Comparison of ENCODE assay signal across 8 mouse cellular contexts in genomic region chr8:88244298-88244697, GRCm38 (mm10). TPM values are rescaled to one million over a fixed set of nuclear protein-coding genes. Genes with fewer than 3 reads are reported as not detected.
DNase-seq lines count a peak whose midpoint lies in the region; ATAC-seq and TF ChIP-seq lines count a peak whose summit lies in the region.

No protein-coding gene starts in this region.

- peaks cover 27% of the 10 kb centered on the region for H3K36me3 ChIP-seq in midbrain, embryonic 12.5 days
- H3K36me3 ChIP-seq in midbrain, embryonic 10.5 days, result peaks cover 53% of the 10 kb centered on the region
- peaks cover 3% of the 10 kb centered on the region; the same call in 1 of the 2 replicates for H3K36me3 ChIP-seq in hindbrain, postnatal 0 days (ENCODE audit: insufficient read depth, low read length)
- 0 out of 2 replicates have a peak, but pooled peaks cover 5% of the 10 kb centered on the region for H3K36me3 ChIP-seq in limb, embryonic 11.5 days (ENCODE audit: control insufficient read depth, insufficient read depth, low read length)

- no peak overlapping the region for H3K4me2 ChIP-seq in midbrain, embryonic 12.5 days (replicated peaks)
- H3K4me2 ChIP-seq in hindbrain, postnatal 0 days (ENCODE audit: low read depth, low read length), result no peak overlapping the region
- no peak overlapping the region for H3K4me2 ChIP-seq in limb, embryonic 11.5 days (ENCODE audit: low read depth, severe bottlenecking)

- H3K4me3 ChIP-seq in midbrain, embryonic 12.5 days, result no peak overlapping the region
- H3K4me3 ChIP-seq in midbrain, embryonic 10.5 days, result no peak overlapping the region
- H3K4me3 ChIP-seq in hindbrain, postnatal 0 days (ENCODE audit: low read length), result no peak overlapping the region
- H3K4me3 ChIP-seq in limb, embryonic 11.5 days (ENCODE audit: low read depth, low read length), result no peak overlapping the region

- no peak overlapping the region for H3K9ac ChIP-seq in midbrain, embryonic 12.5 days (replicated peaks)
- no peak overlapping the region for H3K9ac ChIP-seq in hindbrain, postnatal 0 days (replicated peaks; ENCODE audit: low read length)
- no peak overlapping the region for H3K9ac ChIP-seq in limb, embryonic 11.5 days (ENCODE audit: low read length)

- no peak overlapping the region for H3K27ac ChIP-seq in midbrain, embryonic 12.5 days (replicated peaks)
- H3K27ac ChIP-seq in midbrain, embryonic 10.5 days (replicated peaks), result no peak overlapping the region
- H3K27ac ChIP-seq in hindbrain, postnatal 0 days, result no peak overlapping the region
- H3K27ac ChIP-seq in limb, embryonic 11.5 days (replicated peaks; ENCODE audit: low read depth, low read length), result no peak overlapping the region

- H3K4me1 ChIP-seq in midbrain, embryonic 12.5 days, result no peaks in the 10 kb centered on the region
- H3K4me1 ChIP-seq in midbrain, embryonic 10.5 days, result no peaks in the 10 kb centered on the region
- no peaks in the 10 kb centered on the region for H3K4me1 ChIP-seq in hindbrain, postnatal 0 days (ENCODE audit: insufficient read depth, low read length)
- H3K4me1 ChIP-seq in limb, embryonic 11.5 days (ENCODE audit: control insufficient read depth, insufficient read depth, low read length), result no peaks in the 10 kb centered on the region

- no peaks in the 10 kb centered on the region for H3K27me3 ChIP-seq in midbrain, embryonic 12.5 days
- no peaks in the 10 kb centered on the region for H3K27me3 ChIP-seq in midbrain, embryonic 10.5 days (ENCODE audit: low read depth, poor library complexity, severe bottlenecking)
- no peaks in the 10 kb centered on the region for H3K27me3 ChIP-seq in hindbrain, postnatal 0 days (ENCODE audit: insufficient read depth, low read length)
- no peaks in the 10 kb centered on the region for H3K27me3 ChIP-seq in limb, embryonic 11.5 days (ENCODE audit: control insufficient read depth, insufficient read depth, low read length)

- ATAC-seq in midbrain, embryonic 12.5 days (ENCODE audit: low FRiP score, low read depth), result 0 out of 2 replicates have a peak, but pooled peaks have one; percentile 49
- peak; percentile 91 for ATAC-seq in activated CD4-positive, CD25-positive, alpha-beta regulatory T cell, adult 4 months
- ATAC-seq in common myeloid progenitor, adult 5-6 weeks (replicated peaks; ENCODE audit: low read depth, poor library complexity, severe bottlenecking), result peak; percentile 96
- peak; percentile 82 for ATAC-seq in hindbrain, postnatal 0 days
- no peak for ATAC-seq in limb, embryonic 11.5 days (ENCODE audit: insufficient number of reproducible peaks, low FRiP score, low TSS enrichment, low read depth)
- ATAC-seq in monocyte, adult 5-6 weeks (replicated peaks; ENCODE audit: insufficient number of reproducible peaks, low FRiP score, low TSS enrichment, poor library complexity, severe bottlenecking), result peak; percentile 91

- WGBS in midbrain, embryonic 12.5 days, result 81% methylated on average over 4 of the region's 4 CpGs
- 67% methylated on average over 4 of the region's 4 CpGs for WGBS in midbrain, embryonic 10.5 days
- WGBS in hindbrain, postnatal 0 days, result 87% methylated on average over 4 of the region's 4 CpGs
- 71% methylated on average over 4 of the region's 4 CpGs for WGBS in limb, embryonic 11.5 days

- DNase-seq in midbrain, embryonic 10.5 days (ENCODE audit: low spot score), result no peak
- DNase-seq in hindbrain, postnatal 0 days (ENCODE audit: low spot score), result peak; percentile 69
- peak; percentile 62 for DNase-seq in limb, embryonic 11.5 days (ENCODE audit: low spot score)
- DNase-seq in thymus, postnatal 0 days (ENCODE audit: low spot score), result peak; percentile 72

- peak; percentile 84 for TF ChIP-seq CTCF in hindbrain, postnatal 0 days (IDR thresholded peaks at IDR 0.05; ENCODE audit: low read depth)

- no peaks in the 10 kb centered on the region for H3K9me3 ChIP-seq in midbrain, embryonic 12.5 days
- no peaks in the 10 kb centered on the region for H3K9me3 ChIP-seq in midbrain, embryonic 10.5 days (replicated peaks)
- H3K9me3 ChIP-seq in hindbrain, postnatal 0 days (ENCODE audit: low read length), result no peaks in the 10 kb centered on the region
- H3K9me3 ChIP-seq in limb, embryonic 11.5 days (ENCODE audit: control insufficient read depth, low read length), result no peaks in the 10 kb centered on the region

RNA-seq across cellular contexts. Expression of gene Adcy7, which starts 27.9 kb away (rescaled TPM):
- polyA plus RNA-seq in midbrain, embryonic 12.5 days (2016; fragmentation: Nextera tagmentation; extraction: Ambion mirVana), result 2.5 and 2.9 TPM in 2 replicates
- polyA plus RNA-seq in midbrain, embryonic 10.5 days (2016; fragmentation: Nextera tagmentation; extraction: Ambion mirVana), result 2.2 and 3.2 TPM in 2 replicates
- 10 to 100 TPM; 71.1 to 90.3 TPM for polyA plus RNA-seq in activated CD4-positive, CD25-positive, alpha-beta regulatory T cell, adult 4 months (2017; shearing (Covaris generic))
- total RNA-seq in common myeloid progenitor, adult 5-6 weeks (2017), result 41.1 and 46.5 TPM in 2 replicates
- 21.2 and 23.2 TPM in 2 replicates for total RNA-seq in hindbrain, postnatal 0 days (2014; rRNA removed)
- 7.6 and 8.6 TPM in 2 replicates for polyA plus RNA-seq in hindbrain, postnatal 0 days (2015; fragmentation: Nextera tagmentation; extraction: Ambion mirVana)
- 1.8 and 2.3 TPM in 2 replicates for polyA plus RNA-seq in limb, embryonic 11.5 days (2014; fragmentation: Nextera tagmentation; extraction: Ambion mirVana)
- total RNA-seq in monocyte, adult 5-6 weeks (2017), result 154 to 221 TPM (median 156 TPM) in 3 replicates
- 16.2 and 21.1 TPM in 2 replicates for polyA plus RNA-seq in thymus, postnatal 0 days (2015; fragmentation: Nextera tagmentation; extraction: Ambion mirVana)

RNA-seq across cellular contexts. Expression of gene Tent4b, which starts 45.3 kb away (rescaled TPM):
- polyA plus RNA-seq in midbrain, embryonic 12.5 days (2016; fragmentation: Nextera tagmentation; extraction: Ambion mirVana), result 11.8 and 15.1 TPM in 2 replicates
- 8.2 and 9.5 TPM in 2 replicates for polyA plus RNA-seq in midbrain, embryonic 10.5 days (2016; fragmentation: Nextera tagmentation; extraction: Ambion mirVana)
- polyA plus RNA-seq in activated CD4-positive, CD25-positive, alpha-beta regulatory T cell, adult 4 months (2017; shearing (Covaris generic)), result 10 to 100 TPM in 1 of 2 experiments, 1 to 10 TPM in 1; 9.5 to 10.6 TPM
- total RNA-seq in common myeloid progenitor, adult 5-6 weeks (2017), result 46.1 and 46.8 TPM in 2 replicates
- 20.3 and 33.6 TPM in 2 replicates for total RNA-seq in hindbrain, postnatal 0 days (2014; rRNA removed)
- 7.9 and 8.4 TPM in 2 replicates for polyA plus RNA-seq in hindbrain, postnatal 0 days (2015; fragmentation: Nextera tagmentation; extraction: Ambion mirVana)
- polyA plus RNA-seq in limb, embryonic 11.5 days (2014; fragmentation: Nextera tagmentation; extraction: Ambion mirVana), result 11.9 and 13.3 TPM in 2 replicates
- total RNA-seq in monocyte, adult 5-6 weeks (2017), result 53.0 to 75.7 TPM (median 54.4 TPM) in 3 replicates
- polyA plus RNA-seq in thymus, postnatal 0 days (2015; fragmentation: Nextera tagmentation; extraction: Ambion mirVana), result 8.5 and 9.3 TPM in 2 replicates
